Mouse (Mus musculus) left cerebral cortex, adult 2 months (tissue): ENCODE measurements around the gene Rnf207. TPM values are rescaled to one million over a fixed set of nuclear protein-coding genes. Genes with fewer than 3 reads are reported as not detected.

Source experiments
- DNase-seq, 2 experiments: peaks; one replicate each; pipeline ENCODE4 v3.0.0; 2021 to 2022; ENCODE audit warnings: low spot score in 2 of 2, mixed read lengths in 1 of 2; ENCODE audit errors: extremely low spot score in 1 of 2
- H3K27ac ChIP-seq: fragments of 200-600 bp; 2 replicates; pipeline ENCODE4 v1.8.1; 2022
- H3K4me3 ChIP-seq: fragments of 200-600 bp; 2 replicates; pipeline ENCODE4 v1.8.1; 2022
- CTCF ChIP-seq: fragments of 200-600 bp; IDR thresholded peaks from 2 replicates; pipeline ENCODE4 v1.8.1; 2022; ENCODE audit warnings: antibody characterized with exemption, mild to moderate bottlenecking, moderate library complexity
- intact Hi-C: fragments of 180-260 bp; cut with DNase I; formaldehyde crosslinking; loops from one replicate; pipeline ENCODE4 v1.15.1; 2025
- total RNA-seq, 2 experiments: library from RNA; stranded (reverse); gene quantifications; 2 replicates each; pipeline ENCODE4 v1.2.3; 2021

Rnf207 gene
- total RNA-seq, 2 experiments from 2014 or later = 17.0 to 18.6 TPM

- intact Hi-C loops = no loop called here
- peak in 1 of 2 experiments; percentile 63 for DNase-seq
- no peak overlapping the region for H3K4me3 ChIP-seq
- peak overlapping the region; percentile 86 for H3K27ac ChIP-seq
- no peak for TF ChIP-seq CTCF
Observed at GRCm38 (mm10) chr4:152345120-152345889, 26.5 kb upstream of the Rnf207 start.

GRCm38 (mm10) chr4:152344651-152345050 lies 25.9 kb upstream of the Rnf207 start:
- intact Hi-C loops = no loop called here
- no peak for TF ChIP-seq CTCF
- DNase-seq = no peak

GRCm38 (mm10) chr4:152343296-152343695 lies 24.5 kb upstream of the Rnf207 start:
- no peak for DNase-seq
- no peak overlapping the region for H3K4me3 ChIP-seq
- H3K27ac ChIP-seq = no peak overlapping the region
- peak; percentile 69 for TF ChIP-seq CTCF
- intact Hi-C loops = no loop called here

More at GRCm38 (mm10) chr4:152344651-152345050, 25.9 kb upstream of the Rnf207 start:
- H3K4me3 ChIP-seq = no peak overlapping the region
- peak overlapping the region; percentile 8; the same call in 1 of the 2 replicates for H3K27ac ChIP-seq

GRCm38 (mm10) chr4:152340584-152341284 lies 21.9 kb upstream of the Rnf207 start:
- intact Hi-C loops = no loop called here
- no peak overlapping the region for H3K4me3 ChIP-seq
- no peak for TF ChIP-seq CTCF
- no peak for DNase-seq
- H3K27ac ChIP-seq = no peak overlapping the region

- intact Hi-C loops = loop anchor here (5.0 kb wide), 1 partner anchor 153 kb away; no protein-coding TSS in a partner anchor
Observed at GRCm38 (mm10) chr4:152339293-152339790, 20.5 kb upstream of the Rnf207 start.

GRCm38 (mm10) chr4:152338419-152339292 lies 19.9 kb upstream of the Rnf207 start, which contains the start of gene Chd5:
Gene Chd5, plus strand, starts transcription at chr4:152338651.
- intact Hi-C loops = loop anchor here (5.0 kb wide), 1 partner anchor 154 kb away; no protein-coding TSS in a partner anchor
- TF ChIP-seq CTCF = no peak

More at GRCm38 (mm10) chr4:152339293-152339790, 20.5 kb upstream of the Rnf207 start:
- peak overlapping the region; percentile 56 for H3K4me3 ChIP-seq
- peak overlapping the region; percentile 83 for H3K27ac ChIP-seq
- no peak for TF ChIP-seq CTCF
- DNase-seq = peak in 1 of 2 experiments; percentile 36

GRCm38 (mm10) chr4:152337772-152338171 lies 19.0 kb upstream of the Rnf207 start:
- DNase-seq = no peak
- H3K27ac ChIP-seq = no peak overlapping the region; the same call in 1 of the 2 replicates
- TF ChIP-seq CTCF = no peak
- H3K4me3 ChIP-seq = no peak overlapping the region
- intact Hi-C loops = loop anchor here (5.0 kb wide), 1 partner anchor 155 kb away; no protein-coding TSS in a partner anchor

More at GRCm38 (mm10) chr4:152338419-152339292, 19.9 kb upstream of the Rnf207 start, which contains the start of gene Chd5:
- Histone ChIP-seq H3K4me3 (peak within 1 kb of the TSS; percentile 56), H3K27ac (peak within 1 kb of the TSS; percentile 92)
- peak; percentile 71 to 81 for DNase-seq

GRCm38 (mm10) chr4:152333587-152333986 lies 14.8 kb upstream of the Rnf207 start:
- Histone ChIP-seq H3K27ac (no peak overlapping the region), H3K4me3 (no peak overlapping the region)
- no peak for TF ChIP-seq CTCF
- intact Hi-C loops = no loop called here
- DNase-seq = no peak

- intact Hi-C loops = no loop called here
- Histone ChIP-seq H3K4me3 (no peak overlapping the region), H3K27ac (no peak overlapping the region)
- peak; percentile 97 for TF ChIP-seq CTCF
- DNase-seq = peak; percentile 68 to 69
Observed at GRCm38 (mm10) chr4:152332952-152333351, 14.2 kb upstream of the Rnf207 start.

DNA sequence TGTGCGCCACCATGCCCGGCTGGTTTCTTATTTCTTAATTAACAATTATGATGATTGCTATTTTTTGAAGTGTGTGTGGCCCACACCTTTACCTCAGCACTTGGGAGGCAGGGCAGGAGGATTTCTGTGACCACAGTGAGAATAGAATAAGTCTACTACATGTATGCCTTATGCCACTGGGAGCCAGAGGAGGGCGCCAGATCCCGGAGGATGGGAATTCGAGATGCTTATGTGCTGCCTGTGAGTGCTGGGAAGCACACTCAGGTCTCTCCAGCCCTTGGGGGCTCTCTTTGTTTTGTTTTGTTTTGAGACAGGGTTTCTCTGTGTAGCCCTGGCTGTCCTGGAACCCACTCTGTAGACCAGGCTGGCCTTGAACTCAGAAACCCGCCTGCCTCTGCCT lies 9.9 kb upstream of the Rnf207 start:
- no peak overlapping the region for H3K4me3 ChIP-seq
- peak in 1 of 2 experiments; percentile 35 for DNase-seq
- intact Hi-C loops = loop anchor here (5.0 kb wide), 2 partner anchors 149 to 156 kb away; partner anchors contain the start of genes Kcnab2 and Nphp4
- TF ChIP-seq CTCF = peak; percentile 40; the same call in 1 of the 2 replicates
- H3K27ac ChIP-seq = no peak overlapping the region

DNA sequence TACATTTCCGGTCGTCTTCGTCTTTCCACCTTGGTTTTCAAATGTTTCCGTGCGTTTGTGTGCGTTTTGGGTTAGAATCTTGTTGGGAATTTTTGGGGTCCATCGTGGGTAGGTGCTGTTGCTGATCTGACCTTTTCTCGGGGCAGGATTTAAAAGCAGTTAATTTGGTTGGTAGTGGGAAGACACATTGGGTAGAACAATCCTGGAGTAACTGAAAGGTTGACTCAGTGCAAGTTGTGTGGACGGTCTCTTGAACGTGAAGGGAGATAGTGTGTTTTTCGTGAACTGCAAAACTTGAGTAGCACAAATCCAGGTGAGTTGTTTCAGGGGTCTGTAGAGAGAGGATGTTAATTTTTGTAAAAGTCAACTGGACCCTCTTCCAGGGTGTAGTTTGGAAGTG lies 7.8 kb upstream of the Rnf207 start:
- Histone ChIP-seq H3K4me3 (peak overlapping the region; percentile 97), H3K27ac (no peak overlapping the region)
- no peak for TF ChIP-seq CTCF
- intact Hi-C loops = loop anchor here (5.0 kb wide), 2 partner anchors 151 to 154 kb away; partner anchors contain the start of genes Kcnab2 and Nphp4
- DNase-seq = no peak
